Mouse (Mus musculus): ENCODE measurements around the gene Fmo4.
"Not testable (repeated sequence)": the region's sequence is repeated elsewhere in the genome, so short reads cannot be mapped to it uniquely, and the experiment has no call there.

Fmo4 gene

DNA sequence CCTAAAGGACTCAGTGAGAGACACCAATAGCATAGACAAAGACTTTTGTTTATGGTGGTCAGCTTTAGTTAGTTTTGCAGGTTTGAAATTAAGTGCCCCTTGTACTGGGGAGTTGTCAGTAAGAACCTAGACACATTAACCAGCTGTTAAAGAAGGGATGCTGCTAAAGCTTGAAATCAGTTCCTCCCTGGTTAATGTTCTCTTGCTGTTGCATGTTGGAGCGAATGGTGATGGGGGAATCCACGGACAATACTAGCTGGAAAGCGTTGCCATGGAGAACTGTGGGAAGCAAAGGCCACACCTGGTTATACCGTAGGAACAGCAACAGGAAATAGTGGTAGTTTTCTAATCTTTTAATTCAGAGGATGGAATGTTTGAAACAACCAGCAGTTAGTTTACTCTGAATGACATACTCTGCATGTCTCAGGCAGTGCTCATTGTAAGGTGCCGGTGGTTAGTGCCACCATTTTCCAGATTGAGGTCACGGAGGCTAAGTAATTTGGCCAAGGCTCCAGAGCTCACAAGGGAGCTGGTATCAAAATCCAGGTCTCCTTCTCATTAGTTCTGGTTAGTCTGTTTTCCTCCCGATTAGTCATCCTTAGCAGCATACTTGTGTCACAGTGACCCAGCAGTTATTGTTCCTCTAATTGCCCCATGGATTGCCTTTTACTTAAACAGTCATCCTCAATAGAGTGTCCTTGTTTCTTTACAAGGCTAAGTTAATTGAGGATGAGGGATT lies 21.3 kb downstream of the Fmo4 start:
- DNase-seq: no peak

DNA sequence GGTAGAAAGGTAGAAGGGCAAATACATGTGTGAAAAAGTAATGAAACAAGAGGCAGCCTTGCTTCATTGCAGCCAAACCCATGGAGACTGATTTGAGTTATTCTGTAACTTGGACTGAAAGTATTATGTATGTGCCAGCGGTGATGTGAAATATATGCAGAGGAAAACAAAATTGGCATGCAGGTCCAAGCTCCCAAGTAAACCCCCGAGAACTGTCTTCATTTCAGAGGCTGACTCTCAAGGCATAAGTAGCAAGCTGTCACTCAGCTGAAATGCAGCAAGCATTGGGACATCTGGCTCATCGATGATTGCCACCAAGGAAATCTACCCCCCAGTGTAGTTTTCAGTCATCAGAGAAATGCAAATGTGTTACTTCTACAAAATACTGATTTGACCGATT lies 28.6 kb downstream of the Fmo4 start:
- no peak for DNase-seq

DNA sequence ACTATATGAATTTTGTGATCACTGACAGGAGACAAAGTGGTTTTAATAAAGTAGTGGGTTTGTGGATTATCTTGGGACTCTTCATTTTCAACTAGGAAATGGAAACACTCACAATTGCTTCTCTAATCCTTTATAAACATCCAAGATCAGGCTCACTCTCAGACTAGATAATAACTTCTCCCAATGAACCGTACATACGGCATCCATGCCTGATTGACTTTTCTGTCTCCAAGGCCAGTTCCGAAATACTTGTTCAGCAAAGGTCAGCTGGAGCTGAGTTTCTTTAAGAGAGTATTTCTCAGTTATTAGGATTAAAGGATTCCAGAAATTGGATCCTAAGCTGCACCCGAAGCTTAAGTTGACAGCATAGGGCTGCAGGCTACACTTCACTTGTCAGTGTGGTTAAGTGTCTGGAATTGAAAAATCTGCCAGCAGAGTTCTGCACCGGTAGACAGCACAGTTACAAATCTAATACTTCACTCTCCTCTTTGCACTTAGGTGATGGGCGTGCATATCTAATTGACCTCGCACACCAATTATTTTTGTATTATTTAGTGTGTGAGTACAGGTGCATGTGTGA lies 30.0 kb downstream of the Fmo4 start:
- no peak for DNase-seq

DNA sequence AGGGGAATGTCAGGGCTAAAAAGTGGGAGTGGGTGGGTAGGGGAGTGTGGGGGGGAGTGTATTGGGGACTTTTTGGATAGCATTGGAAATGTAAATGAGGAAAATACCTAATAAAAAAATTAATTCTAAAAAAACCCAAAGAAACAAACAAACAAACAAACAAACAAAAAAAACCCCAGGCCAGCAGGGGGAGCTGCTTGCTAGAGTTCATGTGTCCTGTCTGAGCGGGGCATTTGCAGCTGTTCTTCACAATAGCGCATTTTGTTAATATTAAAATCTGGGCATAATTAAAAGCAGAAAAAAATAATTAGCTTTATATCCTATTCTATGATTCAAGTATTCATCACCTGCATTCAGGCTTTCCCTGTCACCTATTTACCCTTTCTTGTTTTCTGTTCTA lies 32.7 kb downstream of the Fmo4 start:
- DNase-seq: not testable (repeated sequence)

DNA sequence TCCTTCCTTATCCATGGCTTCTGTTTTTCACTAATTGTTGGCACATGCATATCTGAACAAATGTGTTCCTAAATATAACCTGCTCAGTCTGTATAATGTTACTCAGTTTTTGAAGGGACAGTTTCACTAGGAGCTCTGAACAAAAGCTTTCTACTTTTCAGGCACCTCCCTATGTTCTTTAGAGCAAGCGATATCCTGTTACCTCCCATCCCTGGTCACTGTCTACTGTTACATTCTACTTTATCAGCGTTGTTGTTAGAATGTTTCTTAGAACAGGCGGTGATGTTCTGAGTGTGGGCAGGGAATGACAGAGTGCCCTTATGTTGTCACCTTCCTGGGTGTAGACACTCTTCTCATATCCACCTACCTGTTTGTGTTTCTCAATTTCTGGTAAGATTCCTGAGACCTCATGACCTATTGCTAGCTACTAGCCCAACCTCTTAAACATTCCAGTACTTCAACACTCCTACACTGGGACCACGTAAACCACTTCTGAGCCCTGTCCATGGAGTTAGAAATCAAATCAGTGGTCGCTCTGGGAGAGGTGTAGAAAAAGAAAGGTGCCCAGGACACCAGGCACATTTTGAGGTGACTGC lies 35.7 kb downstream of the Fmo4 start:
- DNase-seq: no peak

DNA sequence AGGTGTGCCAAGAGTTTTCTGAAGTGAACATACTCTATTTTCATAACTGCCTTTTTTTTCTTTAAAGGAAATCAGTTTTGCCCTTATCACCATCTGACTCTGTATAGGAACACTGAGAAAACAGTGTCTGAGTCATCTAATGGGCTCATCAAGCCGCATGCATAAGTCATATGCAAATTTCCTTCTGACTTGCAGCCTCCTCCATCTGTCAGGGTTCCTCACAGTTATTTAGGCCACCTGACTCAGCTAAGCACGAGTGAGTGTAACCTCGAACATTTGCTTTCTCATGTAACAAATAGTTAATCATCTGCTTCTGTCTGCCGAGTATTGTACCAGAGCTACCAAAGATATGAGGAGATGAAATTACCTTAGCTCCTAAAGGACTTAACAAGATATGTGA lies 40.1 kb downstream of the Fmo4 start:
- DNase-seq: no peak

DNA sequence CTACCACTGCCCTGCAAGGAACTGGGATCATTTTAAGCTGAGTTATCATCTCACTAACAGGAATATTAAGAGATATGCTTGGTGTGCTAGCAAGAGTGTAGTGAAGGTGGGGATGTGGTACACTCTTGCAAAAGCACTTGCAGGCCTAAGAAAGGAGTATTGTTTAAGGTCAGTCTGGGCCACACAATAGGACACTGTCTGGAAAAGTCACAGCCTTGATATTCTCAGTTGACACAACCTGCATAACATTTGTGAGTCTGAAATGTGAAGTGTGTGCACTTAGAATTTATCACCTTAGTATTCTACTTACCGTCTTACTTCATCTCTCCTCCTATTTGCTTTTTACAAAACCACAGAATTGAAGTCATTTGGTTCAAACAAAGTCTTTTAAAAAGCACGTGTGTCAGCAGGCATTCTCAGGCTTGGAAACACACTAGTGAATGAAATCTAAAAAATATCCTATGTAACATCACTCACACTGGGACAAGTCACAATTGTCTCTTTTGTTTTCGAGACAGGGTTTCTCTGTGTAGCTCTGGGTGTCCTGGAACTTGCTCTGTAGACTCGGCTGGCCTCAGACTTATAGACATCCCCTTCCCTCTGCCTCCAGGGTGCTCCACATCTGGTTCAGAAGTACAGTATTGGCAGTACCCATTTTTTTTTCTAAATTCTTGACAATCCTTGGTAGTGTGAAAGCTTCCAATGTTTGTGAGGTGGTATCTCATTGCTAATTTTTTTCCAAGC lies 42.0 kb downstream of the Fmo4 start:
- DNase-seq: no peak

DNA sequence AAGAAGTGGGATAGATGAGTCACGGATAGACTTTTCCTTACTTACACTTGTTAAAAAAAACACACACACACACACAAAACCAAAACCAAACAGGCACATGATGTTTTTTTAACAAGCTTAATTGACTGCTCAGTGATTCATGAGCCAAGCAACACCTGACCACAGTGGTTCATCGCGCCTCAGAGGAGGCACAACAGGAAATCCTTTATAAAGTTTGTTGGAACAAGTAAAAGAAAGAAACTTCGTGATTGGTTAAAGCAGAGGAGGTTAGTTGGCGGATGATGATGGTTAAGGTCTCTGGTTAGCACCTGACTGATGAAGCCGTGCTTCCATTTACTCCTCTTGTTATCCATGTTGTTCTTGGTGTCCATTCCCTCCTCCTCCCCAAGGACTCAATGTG lies 61.8 kb downstream of the Fmo4 start:
- DNase-seq: no peak

DNA sequence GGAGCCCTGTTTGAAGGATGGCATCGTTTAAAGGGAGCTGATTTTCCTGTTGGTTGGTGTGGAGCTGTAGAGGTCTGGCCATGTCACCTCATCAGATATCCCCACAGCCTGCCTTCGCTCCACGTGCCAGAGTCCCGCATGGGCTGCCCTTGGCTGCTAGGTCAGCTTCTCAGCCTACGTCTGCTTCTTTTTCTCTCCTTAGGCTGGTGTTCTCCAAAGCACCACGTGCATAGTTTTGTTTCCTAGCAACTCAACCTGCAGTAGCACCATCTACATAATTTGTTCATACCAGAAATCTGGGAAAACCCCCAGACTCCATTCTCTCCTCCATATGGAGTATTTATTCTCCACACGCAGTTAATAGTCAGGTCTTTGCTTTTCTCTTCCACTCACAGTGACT lies 64.2 kb downstream of the Fmo4 start:
- no peak for DNase-seq

DNA sequence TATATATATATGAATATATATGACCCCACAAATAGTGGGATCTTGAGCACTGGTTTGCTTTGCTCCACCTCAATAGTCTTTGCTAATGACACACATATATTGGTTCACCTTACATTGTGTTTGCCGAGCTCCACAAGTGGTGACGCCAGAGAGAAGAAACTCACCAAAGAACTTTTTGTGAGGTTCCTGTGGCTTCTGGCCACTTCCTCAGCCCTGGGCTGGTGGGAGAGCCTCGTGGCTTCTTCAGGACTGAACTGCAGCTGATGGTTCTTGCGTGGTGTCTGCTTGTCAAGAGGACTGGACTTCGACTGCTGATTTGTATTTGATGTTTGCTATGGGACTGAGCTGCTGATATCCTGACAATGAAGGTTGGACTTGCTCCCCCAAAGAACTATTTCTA lies 65.0 kb downstream of the Fmo4 start:
- DNase-seq: no peak

All from lung, postnatal 10 days (tissue).